In the genomic region with DNA sequence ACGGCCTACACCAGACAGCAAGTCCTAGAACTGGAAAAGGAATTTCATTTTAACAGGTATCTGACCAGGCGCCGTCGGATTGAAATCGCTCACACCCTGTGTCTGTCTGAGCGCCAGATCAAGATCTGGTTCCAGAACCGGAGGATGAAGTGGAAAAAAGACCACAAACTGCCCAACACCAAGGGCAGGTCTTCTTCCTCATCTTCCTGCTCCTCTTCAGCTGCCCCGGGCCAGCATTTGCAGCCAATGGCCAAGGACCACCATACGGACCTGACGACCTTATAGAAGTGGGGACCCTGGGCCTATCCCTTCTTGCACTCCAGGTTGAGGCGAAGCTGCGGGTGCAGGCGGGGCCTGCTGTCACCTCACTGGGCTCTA, we compare ENCODE assay signal across 16 mouse cellular contexts. TPM values are rescaled to one million over a fixed set of nuclear protein-coding genes. Genes with fewer than 3 reads are reported as not detected.
DNase-seq lines count a peak whose midpoint lies in the region; ATAC-seq lines count a peak whose summit lies in the region.
"Had no signal": no experiment of that assay in that cellular context is flagged by ENCODE, and none has a peak within 500 bp of the region (broad histone marks: within the 10 kb centered on the region; RNA-seq: fewer than 3 reads in every experiment).

No protein-coding gene starts in this region.

- H3K27ac ChIP-seq in forebrain, embryonic 10.5 days: no peak overlapping the region
- no peak overlapping the region for H3K27ac ChIP-seq in forebrain, embryonic 14.5 days (ENCODE audit: low read depth, low read length)
- no peak overlapping the region for H3K27ac ChIP-seq in intestine, embryonic 16.5 days (ENCODE audit: low read length)
- no peak overlapping the region for H3K27ac ChIP-seq in stomach, embryonic 15.5 days

- H3K27me3 ChIP-seq in forebrain, embryonic 10.5 days (ENCODE audit: poor library complexity, severe bottlenecking): peaks cover 100% of the 10 kb centered on the region
- peaks cover 96% of the 10 kb centered on the region for H3K27me3 ChIP-seq in forebrain, embryonic 14.5 days (replicated peaks; ENCODE audit: control insufficient read depth, insufficient read depth, low read length)
- peaks cover 65% of the 10 kb centered on the region for H3K27me3 ChIP-seq in intestine, embryonic 16.5 days (replicated peaks; ENCODE audit: control insufficient read depth, insufficient read depth, low read length)
- peaks cover 89% of the 10 kb centered on the region for H3K27me3 ChIP-seq in stomach, embryonic 15.5 days (replicated peaks)

- H3K4me1 ChIP-seq in forebrain, embryonic 10.5 days: peaks cover 7% of the 10 kb centered on the region
- H3K4me1 ChIP-seq in forebrain, embryonic 14.5 days (ENCODE audit: control insufficient read depth, insufficient read depth, low read length): no peaks in the 10 kb centered on the region
- H3K4me1 ChIP-seq in intestine, embryonic 16.5 days (ENCODE audit: control insufficient read depth, insufficient read depth, low read length): peaks cover 11% of the 10 kb centered on the region; the same call in 1 of the 2 replicates
- H3K4me1 ChIP-seq in stomach, embryonic 15.5 days: peaks cover 5% of the 10 kb centered on the region

- no peak overlapping the region for H3K4me2 ChIP-seq in forebrain, embryonic 14.5 days (ENCODE audit: low read length)
- peak overlapping the region; percentile 6; the same call in 1 of the 2 replicates for H3K4me2 ChIP-seq in intestine, embryonic 16.5 days (ENCODE audit: low read depth, low read length)
- no peak overlapping the region for H3K4me2 ChIP-seq in stomach, embryonic 15.5 days

- H3K9ac ChIP-seq in forebrain, embryonic 14.5 days (ENCODE audit: low read length): no peak overlapping the region
- peak overlapping the region; percentile 37; the same call in 1 of the 2 replicates for H3K9ac ChIP-seq in intestine, embryonic 16.5 days (ENCODE audit: low read depth, low read length)
- no peak overlapping the region for H3K9ac ChIP-seq in stomach, embryonic 15.5 days

- no peak for ATAC-seq in forebrain, embryonic 14.5 days
- no peak for ATAC-seq in intestine, embryonic 16.5 days
- ATAC-seq in stomach, embryonic 15.5 days (ENCODE audit: insufficient read depth, low FRiP score, low read depth): no peak

- no peak overlapping the region for H3K4me3 ChIP-seq in forebrain, embryonic 10.5 days
- H3K4me3 ChIP-seq in forebrain, embryonic 14.5 days (ENCODE audit: low read depth, low read length): no peak overlapping the region
- peak overlapping the region; percentile 24 for H3K4me3 ChIP-seq in intestine, embryonic 16.5 days (ENCODE audit: low read length)
- H3K4me3 ChIP-seq in stomach, embryonic 15.5 days (replicated peaks): 0 out of 2 replicates have a peak overlapping the region, but pooled peaks have one; percentile 25
- H3K4me3 ChIP-seq: myocyte had no signal

- H3K36me3 ChIP-seq in forebrain, embryonic 10.5 days (replicated peaks): no peaks in the 10 kb centered on the region
- no peaks in the 10 kb centered on the region for H3K36me3 ChIP-seq in forebrain, embryonic 14.5 days (ENCODE audit: control insufficient read depth, insufficient read depth, low read length)
- no peaks in the 10 kb centered on the region for H3K36me3 ChIP-seq in intestine, embryonic 16.5 days (ENCODE audit: control insufficient read depth, insufficient read depth, low read length)
- H3K36me3 ChIP-seq in stomach, embryonic 15.5 days: no peaks in the 10 kb centered on the region

- no peaks in the 10 kb centered on the region for H3K9me3 ChIP-seq in forebrain, embryonic 10.5 days
- H3K9me3 ChIP-seq in forebrain, embryonic 14.5 days (replicated peaks; ENCODE audit: control insufficient read depth, low read length): no peaks in the 10 kb centered on the region
- H3K9me3 ChIP-seq in intestine, embryonic 16.5 days (ENCODE audit: control insufficient read depth, low read length): no peaks in the 10 kb centered on the region
- no peaks in the 10 kb centered on the region for H3K9me3 ChIP-seq in stomach, embryonic 15.5 days

- intact Hi-C loops in gastrocnemius, postnatal 36 days (cut with DNase I): no loop called here

- peak; percentile 36 for DNase-seq in forebrain, embryonic 10.5 days (ENCODE audit: extremely low spot score, low spot score)
- DNase-seq in forebrain, embryonic 14.5 days (ENCODE audit: low spot score): no peak
- peak; percentile 4 for DNase-seq in ovary, postnatal 36 days (ENCODE audit: low spot score)
- DNase-seq in ovary, adult 18-20 months (ENCODE audit: low spot score): no peak
- no peak for DNase-seq in right cerebral cortex, postnatal 4 days
- no peak for DNase-seq in gastrocnemius, postnatal 36 days
- DNase-seq: adrenal gland, postnatal 14 days; cerebellum, postnatal 36 days had no signal

- 2% methylated on average over 13 of the region's 13 CpGs for WGBS in forebrain, embryonic 10.5 days
- 2% methylated on average over 13 of the region's 13 CpGs for WGBS in forebrain, embryonic 14.5 days
- WGBS in intestine, embryonic 16.5 days: 48% methylated on average over 13 of the region's 13 CpGs
- 29% methylated on average over 13 of the region's 13 CpGs for WGBS in stomach, embryonic 15.5 days

RNA-seq across cellular contexts. Expression of a gene that starts 1.8 kb away (rescaled TPM):
- not detected in 2 replicates for polyA plus RNA-seq in forebrain, embryonic 10.5 days (2016; fragmentation: Nextera tagmentation; extraction: Ambion mirVana)
- polyA plus RNA-seq in forebrain, embryonic 14.5 days (2014; fragmentation: Nextera tagmentation; extraction: Ambion mirVana): not detected in 2 replicates
- polyA plus RNA-seq in intestine, embryonic 16.5 days (2015; fragmentation: Nextera tagmentation; extraction: Ambion mirVana): 0.24 TPM in 1 of 2 replicates, not detected in the other
- polyA plus RNA-seq in stomach, embryonic 15.5 days (2015; fragmentation: Nextera tagmentation; extraction: Ambion mirVana): not detected in 2 replicates
- total RNA-seq in gastrocnemius, postnatal 36 days (2021): under 1 TPM in 1 of 2 experiments, not detected in 1; 0.12 TPM
- total RNA-seq: granulocyte monocyte progenitor cell, adult 5-6 weeks; hematopoietic stem cell, adult 5-6 weeks; left cerebral cortex, postnatal 25 days; megakaryocyte progenitor cell, adult 5-6 weeks had no signal
- polyA plus RNA-seq: liver, embryonic 16.5 days; myocyte had no signal

RNA-seq across cellular contexts. Expression of a gene that starts 16.6 kb away (rescaled TPM):
- polyA plus RNA-seq in forebrain, embryonic 10.5 days (2016; fragmentation: Nextera tagmentation; extraction: Ambion mirVana): not detected in 2 replicates
- not detected in 2 replicates for polyA plus RNA-seq in forebrain, embryonic 14.5 days (2014; fragmentation: Nextera tagmentation; extraction: Ambion mirVana)
- 0.91 and 0.95 TPM in 2 replicates for polyA plus RNA-seq in intestine, embryonic 16.5 days (2015; fragmentation: Nextera tagmentation; extraction: Ambion mirVana)
- 0.53 and 0.92 TPM in 2 replicates for polyA plus RNA-seq in stomach, embryonic 15.5 days (2015; fragmentation: Nextera tagmentation; extraction: Ambion mirVana)
- 1 to 10 TPM; 1.1 to 1.5 TPM for total RNA-seq in gastrocnemius, postnatal 36 days (2021)
- total RNA-seq: granulocyte monocyte progenitor cell, adult 5-6 weeks; hematopoietic stem cell, adult 5-6 weeks; left cerebral cortex, postnatal 25 days; megakaryocyte progenitor cell, adult 5-6 weeks had no signal
- polyA plus RNA-seq: liver, embryonic 16.5 days; myocyte had no signal

RNA-seq across cellular contexts. Expression of a gene that starts 16.6 kb away (rescaled TPM):
- polyA plus RNA-seq in forebrain, embryonic 10.5 days (2016; fragmentation: Nextera tagmentation; extraction: Ambion mirVana): 0.10 TPM in 1 of 2 replicates, not detected in the other
- not detected in 2 replicates for polyA plus RNA-seq in forebrain, embryonic 14.5 days (2014; fragmentation: Nextera tagmentation; extraction: Ambion mirVana)
- polyA plus RNA-seq in intestine, embryonic 16.5 days (2015; fragmentation: Nextera tagmentation; extraction: Ambion mirVana): 13.4 and 15.1 TPM in 2 replicates
- polyA plus RNA-seq in stomach, embryonic 15.5 days (2015; fragmentation: Nextera tagmentation; extraction: Ambion mirVana): 14.4 and 15.8 TPM in 2 replicates
- under 1 TPM in 1 of 2 experiments, not detected in 1; 0.32 TPM for total RNA-seq in gastrocnemius, postnatal 36 days (2021)
- total RNA-seq: granulocyte monocyte progenitor cell, adult 5-6 weeks; hematopoietic stem cell, adult 5-6 weeks; left cerebral cortex, postnatal 25 days; megakaryocyte progenitor cell, adult 5-6 weeks had no signal
- polyA plus RNA-seq: myocyte had no signal

RNA-seq across cellular contexts. Expression of a gene that starts 23.9 kb away (rescaled TPM):
- not detected in 2 replicates for polyA plus RNA-seq in forebrain, embryonic 10.5 days (2016; fragmentation: Nextera tagmentation; extraction: Ambion mirVana)
- polyA plus RNA-seq in forebrain, embryonic 14.5 days (2014; fragmentation: Nextera tagmentation; extraction: Ambion mirVana): 0.09 TPM in 1 of 2 replicates, not detected in the other
- polyA plus RNA-seq in intestine, embryonic 16.5 days (2015; fragmentation: Nextera tagmentation; extraction: Ambion mirVana): 3.1 TPM in 2 replicates
- 1.9 and 3.2 TPM in 2 replicates for polyA plus RNA-seq in stomach, embryonic 15.5 days (2015; fragmentation: Nextera tagmentation; extraction: Ambion mirVana)
- total RNA-seq in gastrocnemius, postnatal 36 days (2021): 10 to 100 TPM; 38.1 to 38.5 TPM
- total RNA-seq: granulocyte monocyte progenitor cell, adult 5-6 weeks; hematopoietic stem cell, adult 5-6 weeks; megakaryocyte progenitor cell, adult 5-6 weeks had no signal
- polyA plus RNA-seq: myocyte had no signal

RNA-seq across cellular contexts. Expression of a gene that starts 30.8 kb away (rescaled TPM):
- polyA plus RNA-seq in forebrain, embryonic 10.5 days (2016; fragmentation: Nextera tagmentation; extraction: Ambion mirVana): not detected in 2 replicates
- not detected in 2 replicates for polyA plus RNA-seq in forebrain, embryonic 14.5 days (2014; fragmentation: Nextera tagmentation; extraction: Ambion mirVana)
- polyA plus RNA-seq in intestine, embryonic 16.5 days (2015; fragmentation: Nextera tagmentation; extraction: Ambion mirVana): 1.8 and 2.5 TPM in 2 replicates
- 0.61 and 1.3 TPM in 2 replicates for polyA plus RNA-seq in stomach, embryonic 15.5 days (2015; fragmentation: Nextera tagmentation; extraction: Ambion mirVana)
- total RNA-seq in gastrocnemius, postnatal 36 days (2021): 10 to 100 TPM; 16.7 to 16.8 TPM
- total RNA-seq: granulocyte monocyte progenitor cell, adult 5-6 weeks; hematopoietic stem cell, adult 5-6 weeks; left cerebral cortex, postnatal 25 days; megakaryocyte progenitor cell, adult 5-6 weeks had no signal
- polyA plus RNA-seq: liver, embryonic 16.5 days; myocyte had no signal

Comparison
In these comparisons a context has a peak if more than half of its experiments do, and no peak if none do; other contexts are left out.
1. DNase-seq: peak in forebrain, embryonic 10.5 days (single experiment) and ovary, postnatal 36 days (single experiment); none in forebrain, embryonic 14.5 days (single experiment), ovary, adult 18-20 months (single experiment), right cerebral cortex, postnatal 4 days (single experiment) and gastrocnemius, postnatal 36 days (0 of 2).
2. H3K4me3 ChIP-seq: peak in intestine, embryonic 16.5 days (single experiment) and stomach, embryonic 15.5 days (single experiment); none in forebrain, embryonic 10.5 days (single experiment) and forebrain, embryonic 14.5 days (single experiment).
3. RNA of a gene that starts 16.6 kb away (polyA plus RNA-seq): 14.4 to 15.8 TPM in stomach, embryonic 15.5 days and 13.4 to 15.1 TPM in intestine, embryonic 16.5 days; 0.10 TPM in forebrain, embryonic 10.5 days and not detected in forebrain, embryonic 14.5 days; every median in the first group is over 10 times any median in the second.